Mouse (Mus musculus): ENCODE results near the gene Gm3476. TPM values are rescaled to one million over a fixed set of nuclear protein-coding genes. Genes with fewer than 3 reads are reported as not detected.
A peak's percentile ranks its signal among the peaks of the same experiment; 100 is the strongest.
"Not testable (repeated sequence)": the region's sequence is repeated elsewhere in the genome, so short reads cannot be mapped to it uniquely, and the experiment has no call there.

Gene Gm3476
- total RNA-seq (2021): not detected
- long read RNA-seq, experiment 1: 0 reads
- long read RNA-seq, experiment 2: 0 reads

DNA sequence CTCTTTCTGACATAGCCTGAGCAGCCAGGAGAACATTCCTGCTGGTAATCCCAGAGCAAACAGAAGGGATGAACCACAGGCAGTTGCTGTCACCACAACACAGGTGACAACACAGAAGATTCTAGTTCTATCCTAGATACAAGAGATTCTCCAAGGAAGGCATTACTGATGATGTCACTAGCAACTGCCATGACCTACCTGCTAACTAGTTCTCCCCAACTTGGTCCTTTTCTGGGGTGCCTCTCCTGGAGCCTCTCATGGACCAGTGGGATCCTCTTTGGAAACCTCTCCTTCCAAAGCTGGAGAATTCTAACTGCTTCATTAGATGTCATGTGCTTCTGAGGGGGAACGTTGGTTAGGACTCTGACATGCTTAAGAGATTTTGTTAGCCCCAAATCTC, at the start of gene Gm3476:
Gm3476 (minus strand) TSS at position 101 of the 400 bp plus-strand sequence.
- H3K4me3 ChIP-seq; intact Hi-C loops (cut with DNase I); DNase-seq (ENCODE audit: extremely low spot score in 1 of 2, low spot score in 2 of 2); H3K27ac ChIP-seq: not testable (repeated sequence)

DNA sequence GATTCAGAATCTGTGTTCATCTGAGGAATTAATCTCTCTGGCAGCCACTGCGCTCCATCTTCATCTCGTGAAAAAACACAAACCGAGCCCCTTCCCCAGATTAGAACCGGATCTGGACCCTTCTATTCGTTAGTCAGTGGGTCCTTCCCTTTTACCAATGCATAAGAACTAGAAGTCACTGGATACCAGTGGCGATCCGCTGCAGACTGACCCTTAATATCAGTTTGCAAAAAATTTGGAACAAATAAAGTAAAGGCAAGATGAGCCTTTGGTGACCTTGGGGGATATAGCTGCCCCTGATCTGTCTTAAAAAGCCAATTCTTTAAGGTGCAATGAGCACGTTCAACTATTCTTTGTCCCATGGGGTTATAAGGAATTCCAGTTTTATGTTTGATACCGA, 37.9 kb upstream of the Gm3476 start:
- H3K27ac ChIP-seq; DNase-seq (ENCODE audit: extremely low spot score in 1 of 2, low spot score in 2 of 2); H3K4me3 ChIP-seq; intact Hi-C loops (cut with DNase I): not testable (repeated sequence)

DNA sequence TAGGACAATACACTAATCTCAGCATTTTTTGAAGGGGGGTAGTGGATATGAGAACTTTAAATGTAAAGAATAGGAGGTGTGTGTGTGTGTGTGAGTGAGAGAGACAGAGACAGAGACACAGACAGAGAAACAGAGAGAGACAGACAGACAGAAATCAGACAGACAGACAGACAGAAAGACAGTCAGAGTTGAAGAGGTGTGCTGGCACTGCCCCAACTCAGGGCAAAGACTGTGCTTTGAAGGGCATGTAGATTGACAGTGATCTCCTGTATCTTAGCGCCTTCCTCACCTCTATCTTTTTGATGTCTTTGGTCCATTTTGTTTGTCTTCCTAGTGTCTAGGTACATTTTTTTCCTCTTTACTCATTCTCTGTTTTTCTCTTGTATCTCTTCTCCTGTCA, 35.5 kb upstream of the Gm3476 start:
- H3K27ac ChIP-seq; H3K4me3 ChIP-seq; DNase-seq (ENCODE audit: extremely low spot score in 1 of 2, low spot score in 2 of 2); intact Hi-C loops (cut with DNase I): not testable (repeated sequence)

DNA sequence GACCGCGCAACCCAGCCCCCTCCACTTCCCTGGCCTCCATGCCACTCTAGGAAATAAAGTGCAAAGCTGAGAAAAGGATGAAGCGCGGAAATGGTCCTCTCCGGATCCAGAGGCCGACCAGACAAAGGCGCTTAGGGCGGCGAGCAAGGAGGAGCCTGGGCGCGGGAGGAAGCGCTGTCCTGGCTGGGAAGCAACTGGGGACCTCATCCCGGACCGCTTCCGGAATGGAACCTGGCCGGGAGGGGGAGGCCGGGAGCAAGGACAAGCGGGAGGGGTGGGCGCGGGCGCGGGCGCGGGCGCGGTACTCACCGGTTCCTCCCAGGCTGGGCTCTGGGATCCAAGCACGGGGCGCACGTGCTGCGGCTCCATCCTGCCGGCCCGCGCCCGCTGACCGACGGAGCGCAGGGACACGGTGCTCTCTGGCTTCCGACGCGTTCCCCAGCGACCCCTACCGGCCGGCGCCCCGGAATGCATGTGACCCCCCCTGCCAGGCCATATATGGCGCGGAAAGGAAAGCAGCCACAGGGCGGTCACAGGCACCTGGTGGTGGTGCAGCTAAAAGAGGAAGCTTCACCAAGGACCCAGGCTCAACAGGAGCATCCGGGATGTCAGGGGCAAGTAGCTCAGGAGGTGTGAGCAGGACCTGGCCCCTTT, 17.2 kb downstream of the Gm3476 start, which contains the start of gene Gm3468:
Gm3468 (minus strand) TSS at position 394 of the 654 bp plus-strand sequence.
- H3K27ac ChIP-seq; intact Hi-C loops (cut with DNase I): not testable (repeated sequence)
- TF ChIP-seq CTCF (IDR thresholded peaks at IDR 0.05): peak; percentile 37
- peak; percentile 41 to 48 for DNase-seq (ENCODE audit: extremely low spot score in 1 of 2, low spot score in 2 of 2)
- H3K4me3 ChIP-seq: peak within 1 kb of the TSS; percentile 29

DNA sequence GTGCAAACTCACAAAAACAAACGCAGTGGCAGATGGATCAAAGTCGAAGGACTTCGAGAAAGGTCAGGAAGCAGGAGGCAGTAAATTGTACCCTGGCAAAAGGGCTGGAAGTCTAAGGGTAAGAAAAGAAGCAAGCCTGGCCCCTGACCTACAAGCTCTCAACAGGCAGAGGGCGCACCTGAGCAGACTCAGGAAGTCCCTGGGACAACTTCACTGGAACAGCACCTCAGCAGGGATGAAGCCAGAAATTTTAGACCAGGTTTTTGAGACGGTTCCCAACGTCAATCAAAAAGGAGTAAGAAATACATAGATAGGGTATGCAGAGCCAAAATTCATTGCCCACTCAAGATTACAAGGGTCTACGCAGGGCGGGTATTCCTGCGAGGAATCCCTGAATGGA, 18.1 kb downstream of the Gm3476 start:
- H3K27ac ChIP-seq; H3K4me3 ChIP-seq; intact Hi-C loops (cut with DNase I); DNase-seq (ENCODE audit: extremely low spot score in 1 of 2, low spot score in 2 of 2): not testable (repeated sequence)
- peak; percentile 29 for TF ChIP-seq CTCF (IDR thresholded peaks at IDR 0.05)

DNA sequence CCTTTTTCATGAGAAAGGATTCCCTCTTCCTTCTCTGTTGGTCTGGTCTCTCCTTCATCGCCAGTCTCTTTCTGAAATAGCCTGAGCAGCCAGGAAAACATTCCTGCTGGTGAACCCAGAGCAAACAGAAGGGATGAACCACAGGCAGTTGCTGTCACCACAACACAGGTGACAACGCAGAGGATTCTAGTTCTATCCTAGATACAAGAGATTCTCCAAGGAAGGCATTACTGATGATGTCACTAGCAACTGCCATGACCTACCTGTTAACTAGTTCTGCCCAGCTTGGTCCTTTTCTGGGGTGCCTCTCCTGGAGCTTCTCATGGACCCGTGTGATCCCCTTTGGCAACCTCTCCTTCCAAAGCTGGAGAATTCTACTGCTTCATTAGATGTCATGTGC, 31.8 kb downstream of the Gm3476 start, which contains the start of gene Gm8206:
Gm8206 (minus strand) TSS at position 101 of the 400 bp plus-strand sequence.
- intact Hi-C loops (cut with DNase I); H3K4me3 ChIP-seq; H3K27ac ChIP-seq; DNase-seq (ENCODE audit: extremely low spot score in 1 of 2, low spot score in 2 of 2): not testable (repeated sequence)

DNA sequence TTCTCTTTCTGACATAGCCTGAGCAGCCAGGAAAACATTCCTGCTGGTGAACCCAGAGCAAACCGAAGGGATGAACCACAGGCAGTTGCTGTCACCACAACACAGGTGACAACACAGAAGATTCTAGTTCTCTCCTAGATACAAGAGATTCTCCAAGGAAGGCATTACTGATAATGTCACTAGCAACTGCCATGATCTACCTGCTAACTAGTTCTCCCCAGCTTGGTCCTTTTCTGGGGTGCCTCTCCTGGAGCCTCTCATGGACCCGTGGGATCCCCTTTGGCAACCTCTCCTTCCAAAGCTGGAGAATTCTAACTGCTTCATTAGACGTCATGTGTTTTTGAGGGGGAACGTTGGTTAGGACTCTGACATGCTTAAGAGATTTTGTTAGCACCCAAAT, 67.4 kb downstream of the Gm3476 start, which contains the start of gene Gm6337:
Gm6337 (minus strand) TSS at position 101 of the 400 bp plus-strand sequence.
- DNase-seq (ENCODE audit: extremely low spot score in 1 of 2, low spot score in 2 of 2); H3K4me3 ChIP-seq; intact Hi-C loops (cut with DNase I): not testable (repeated sequence)

More for the DNA sequence above, 67.4 kb downstream of the Gm3476 start, which contains the start of gene Gm6337:
- not testable (repeated sequence) for H3K27ac ChIP-seq

Other genes with a start within 250 kb of the Gm3476 start
- under 1 TPM; 0.47 to 1.00 TPM for gene Gm8237, start 245.4 kb downstream of the Gm3476 start, total RNA-seq (2021)
- gene Gm3248, start 164.1 kb downstream of the Gm3476 start, total RNA-seq (2021): 1 to 10 TPM in 1 of 2 experiments, under 1 TPM in 1; 0.50 to 1.4 TPM
- gene Gm3453, start 146.7 kb downstream of the Gm3476 start, total RNA-seq (2021): not detected
- not detected for gene Gm6337, start 67.5 kb downstream of the Gm3476 start, total RNA-seq (2021)
- gene Gm8206, start 31.9 kb downstream of the Gm3476 start, total RNA-seq (2021): not detected
- gene Gm3468, start 17.1 kb downstream of the Gm3476 start, total RNA-seq (2021): under 1 TPM; 0.84 to 0.87 TPM
- 1 to 10 TPM in 1 of 2 experiments, under 1 TPM in 1; 0.98 to 1.0 TPM for gene Gm21560, start 93.5 kb upstream of the Gm3476 start, total RNA-seq (2021)
- gene Gm3411, start 161.4 kb upstream of the Gm3476 start, total RNA-seq (2021): 1 to 10 TPM; 1.4 to 1.7 TPM
- gene Gm21103, start 179.0 kb upstream of the Gm3476 start, total RNA-seq (2021): not detected
- gene Gm3618, start 217.9 kb upstream of the Gm3476 start, total RNA-seq (2021): not detected

All from left cerebral cortex, adult 2 months (tissue).